Mouse (Mus musculus): ENCODE data around the gene Tex30. TPM values are rescaled to one million over a fixed set of nuclear protein-coding genes. Genes with fewer than 3 reads are reported as not detected.

The Tex30 gene
- total and polyA plus RNA-seq, 3 experiments, result 54.2 to 196 (median 89.6) TPM

GRCm38 (mm10) chr1:44122256-44122655, 20.0 kb upstream of the Tex30 start:
- dilution Hi-C loops (cut with MboI; ENCODE audit: extremely low pct_ligation_motif_present, extremely low pct_unique_long_range_greater_than_20kb, low sequenced_read_pairs), result no loop called here
- DNase-seq (ENCODE audit: extremely low read depth), result no peak
- Histone ChIP-seq H3K79me2 (replicated peaks; ENCODE audit: control insufficient read depth, extremely low read depth, insufficient read depth, poor library complexity, severe bottlenecking) (no peaks in the 10 kb centered on the region), H3K9ac (ENCODE audit: insufficient read depth, low read depth) (no peak overlapping the region), H3K36me3 (replicated peaks in 1 of 2; ENCODE audit: control insufficient read depth in 1 of 2, insufficient read depth in 1 of 2, low read length in 1 of 2) (no peaks in the 10 kb centered on the region), H3K27me3 (replicated peaks) (no peaks in the 10 kb centered on the region), H3K27ac (ENCODE audit: insufficient read depth, low read depth) (no peak overlapping the region), H3K9me3 (replicated peaks; ENCODE audit: low read length) (no peaks in the 10 kb centered on the region), H3K4me1 (ENCODE audit: control insufficient read depth in 1 of 2, insufficient read depth in 2 of 2) (peaks cover 8 to 21% of the 10 kb centered on the region in 2 experiments), H3K4me3 (replicated peaks in 1 of 3; ENCODE audit: low read depth in 2 of 3, low read length in 2 of 3, poor library complexity in 1 of 3) (no peak overlapping the region), H3K4me2 (ENCODE audit: insufficient read depth, low read depth, poor library complexity, severe bottlenecking) (no peak overlapping the region)
- no peak for TF ChIP-seq NELFE (IDR thresholded peaks at IDR 0.05; ENCODE audit: low read depth, low read length)
- TF ChIP-seq POLR2AphosphoS2 (IDR thresholded peaks at IDR 0.05; ENCODE audit: low read depth, low read length), result no peak
- TF ChIP-seq BHLHE40 (IDR thresholded peaks at IDR 0.05; ENCODE audit: low read depth, low read length), result peak; percentile 47
- no peak for TF ChIP-seq NRF1 (IDR thresholded peaks at IDR 0.05; ENCODE audit: low read depth, low read length)
- no peak for TF ChIP-seq TCF12 (IDR thresholded peaks at IDR 0.05; ENCODE audit: low read depth, low read length)
- no peak for TF ChIP-seq EP300 (IDR thresholded peaks at IDR 0.05; ENCODE audit: low read length)
- no peak for TF ChIP-seq ZC3H11A (IDR thresholded peaks at IDR 0.05; ENCODE audit: low read depth, low read length)
- in situ Hi-C loops (cut with MboI; ENCODE audit: low pct_ligation_motif_present, low pct_unique_long_range_greater_than_20kb, low sequenced_read_pairs), result no loop called here

- H3K27me3 ChIP-seq (replicated peaks), result no peaks in the 10 kb centered on the region
- no peak overlapping the region for H3K4me2 ChIP-seq (ENCODE audit: insufficient read depth, low read depth, poor library complexity, severe bottlenecking)
- no peak overlapping the region for H3K9ac ChIP-seq (ENCODE audit: insufficient read depth, low read depth)
- H3K27ac ChIP-seq (ENCODE audit: insufficient read depth, low read depth), result no peak overlapping the region
- no peaks in the 10 kb centered on the region for H3K9me3 ChIP-seq (replicated peaks; ENCODE audit: low read length)
- no peaks in the 10 kb centered on the region for H3K79me2 ChIP-seq (replicated peaks; ENCODE audit: control insufficient read depth, extremely low read depth, insufficient read depth, poor library complexity, severe bottlenecking)
- DNase-seq (ENCODE audit: extremely low read depth), result no peak
- in situ Hi-C loops (cut with MboI; ENCODE audit: low pct_ligation_motif_present, low pct_unique_long_range_greater_than_20kb, low sequenced_read_pairs), result no loop called here
- H3K4me1 ChIP-seq (ENCODE audit: control insufficient read depth in 1 of 2, insufficient read depth in 2 of 2), result peaks cover 8 to 21% of the 10 kb centered on the region in 2 experiments
- dilution Hi-C loops (cut with MboI; ENCODE audit: extremely low pct_ligation_motif_present, extremely low pct_unique_long_range_greater_than_20kb, low sequenced_read_pairs), result no loop called here
- TF ChIP-seq ELF1 (IDR thresholded peaks at IDR 0.05; ENCODE audit: low read depth, low read length) (no peak), RAD21 (IDR thresholded peaks at IDR 0.05; ENCODE audit: low read depth, low read length) (no peak), GABPA (IDR thresholded peaks at IDR 0.05; ENCODE audit: insufficient replicate concordance, low read depth, low read length) (no peak), NRF1 (IDR thresholded peaks at IDR 0.05; ENCODE audit: low read depth, low read length) (no peak), MAFK (IDR thresholded peaks at IDR 0.05; ENCODE audit: insufficient replicate concordance, low read length) (no peak), TCF12 (IDR thresholded peaks at IDR 0.05; ENCODE audit: low read depth, low read length) (no peak), USF1 (IDR thresholded peaks at IDR 0.05; ENCODE audit: low read depth, low read length) (no peak), TBP (conservative IDR thresholded peaks at IDR 0.05; ENCODE audit: low read depth, low read length) (no peak)
- H3K36me3 ChIP-seq (replicated peaks in 1 of 2; ENCODE audit: control insufficient read depth in 1 of 2, insufficient read depth in 1 of 2, low read length in 1 of 2), result no peaks in the 10 kb centered on the region
- no peak overlapping the region for H3K4me3 ChIP-seq (replicated peaks in 1 of 3; ENCODE audit: low read depth in 2 of 3, low read length in 2 of 3, poor library complexity in 1 of 3)
These were observed 17.8 kb upstream of the Tex30 start for GRCm38 (mm10) chr1:44120074-44120406.
